Mouse (Mus musculus) midbrain, embryonic 16.5 days (tissue): ENCODE data around the gene Rbm38. TPM values are rescaled to one million over a fixed set of nuclear protein-coding genes. Genes with fewer than 3 reads are reported as not detected.

ENCODE experiments used
- ATAC-seq: fragments of 200-750 bp; cut with Nextera tagmentation; 2 replicates; pipeline ENCODE4 v1.8.0; 2017; ENCODE audit warnings: moderate TSS enrichment
- H3K27ac ChIP-seq: fragments of 300-500 bp; sonication (generic); 2 replicates; pipeline ENCODE4 v1.5.1; 2014; ENCODE audit warnings: mild to moderate bottlenecking, low read length, mixed read lengths
- H3K27me3 ChIP-seq: fragments of 300-500 bp; sonication (generic); 2 replicates; pipeline ENCODE4 v1.6.1; 2014; ENCODE audit warnings: low read depth, low read length, mixed read lengths; ENCODE audit not compliant: control insufficient read depth, insufficient read depth
- H3K36me3 ChIP-seq: fragments of 300-500 bp; sonication (generic); 2 replicates; pipeline ENCODE4 v1.6.1; 2014; ENCODE audit warnings: mild to moderate bottlenecking, low read length, moderate library complexity, mixed read lengths; ENCODE audit not compliant: control insufficient read depth, insufficient read depth
- H3K4me1 ChIP-seq: fragments of 300-500 bp; sonication (generic); 2 replicates; pipeline ENCODE4 v1.6.1; 2014; ENCODE audit warnings: mild to moderate bottlenecking, low read length, mixed read lengths; ENCODE audit not compliant: control insufficient read depth, insufficient read depth
- H3K4me2 ChIP-seq: fragments of 300-500 bp; sonication (generic); 2 replicates; pipeline ENCODE4 v1.6.1; 2014; ENCODE audit warnings: mild to moderate bottlenecking, low read length, mixed read lengths
- H3K4me3 ChIP-seq: fragments of 300-500 bp; sonication (generic); 2 replicates; pipeline ENCODE4 v1.5.1; 2014; ENCODE audit warnings: low read depth, mild to moderate bottlenecking, low read length, moderate library complexity, mixed read lengths
- H3K9ac ChIP-seq: fragments of 300-500 bp; sonication (generic); 2 replicates; pipeline ENCODE4 v1.6.1; 2014; ENCODE audit warnings: low read depth, low read length, mixed read lengths
- H3K9me3 ChIP-seq: fragments of 300-500 bp; sonication (generic); replicated peaks from 2 replicates; pipeline ENCODE4 v1.6.1; 2014; ENCODE audit warnings: mild to moderate bottlenecking, low read length, mixed read lengths; ENCODE audit not compliant: control insufficient read depth, poor library complexity, severe bottlenecking
- WGBS: fragments of 180-500 bp; shearing (Covaris S2); extraction: QIAGEN DNeasy Blood & Tissue Kit; methylation state at CpG from one replicate; pipeline ENCODE4 v1.1.7; 2014; 5-methylcytosine and 5-hydroxymethylcytosine counted together
- polyA plus RNA-seq: library from polyadenylated mRNA; unstranded; fragments of >200 nt; fragmentation: Nextera tagmentation; extraction: Ambion mirVana; gene quantifications from 2 replicates; pipeline ENCODE4 v1.2.1, GENCODE M21; 2015

The Rbm38 gene
- polyA plus RNA-seq, 1 experiment from 2014 or later: 9.9 TPM

DNA sequence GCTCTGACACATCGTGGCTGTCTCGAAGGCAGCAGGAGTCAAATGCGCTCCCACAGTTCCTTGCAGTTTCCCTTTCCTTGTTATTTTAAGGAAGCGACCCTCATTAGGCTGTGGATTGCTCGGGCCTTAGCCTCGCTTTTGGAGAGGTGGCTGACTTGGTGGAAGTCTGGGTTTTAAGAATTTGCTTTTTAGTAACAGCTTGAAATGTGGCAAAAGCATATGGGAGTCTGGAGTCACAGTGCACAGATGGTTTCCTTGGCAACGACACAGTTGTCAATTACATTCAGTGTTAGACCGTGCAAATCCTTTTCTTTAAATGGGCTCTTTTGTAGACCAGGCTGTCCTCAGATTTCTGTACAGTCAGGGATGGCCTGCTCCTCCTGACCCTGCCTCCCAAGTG lies 19.4 kb upstream of the Rbm38 start:
- H3K27ac ChIP-seq: no peak overlapping the region; the same call in 1 of the 2 replicates

DNA sequence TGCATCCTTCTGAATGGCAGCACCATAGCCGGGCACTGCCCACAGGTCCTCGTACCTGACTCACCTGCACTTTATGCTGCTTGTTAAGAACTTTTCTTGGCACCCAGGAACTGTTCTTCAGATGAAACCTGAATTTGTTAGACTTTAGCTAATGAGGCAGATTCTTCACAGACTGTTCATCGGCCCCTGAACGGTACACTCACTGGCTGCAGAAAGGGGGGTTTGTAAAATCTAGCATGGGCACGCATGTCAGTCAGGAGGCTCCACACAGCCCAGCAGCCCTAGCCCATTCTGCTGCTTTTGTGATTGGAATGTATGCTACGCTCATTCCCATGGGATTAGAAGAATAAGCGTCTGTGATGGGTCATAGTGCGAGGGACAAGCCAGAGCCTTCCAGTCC lies 16.6 kb upstream of the Rbm38 start:
- H3K4me3 ChIP-seq: no peak overlapping the region
- ATAC-seq: no peak
- no peak overlapping the region for H3K9ac ChIP-seq
- no peaks in the 10 kb centered on the region for H3K27me3 ChIP-seq
- H3K27ac ChIP-seq: no peak overlapping the region
- peaks cover 15% of the 10 kb centered on the region for H3K4me1 ChIP-seq
- no peak overlapping the region for H3K4me2 ChIP-seq
- WGBS: 95% methylated on average over 8 of the region's 8 CpGs
- H3K36me3 ChIP-seq: peaks cover 42% of the 10 kb centered on the region
- no peaks in the 10 kb centered on the region for H3K9me3 ChIP-seq

More for the DNA sequence above, 19.4 kb upstream of the Rbm38 start:
- WGBS: 20% methylated on average over 8 of the region's 8 CpGs
- H3K27me3 ChIP-seq: no peaks in the 10 kb centered on the region
- ATAC-seq: no peak
- peak overlapping the region; percentile 91 for H3K4me2 ChIP-seq
- no peaks in the 10 kb centered on the region for H3K9me3 ChIP-seq
- peaks cover 15% of the 10 kb centered on the region for H3K4me1 ChIP-seq
- H3K9ac ChIP-seq: peak overlapping the region; percentile 93
- H3K4me3 ChIP-seq: peak overlapping the region; percentile 81
- H3K36me3 ChIP-seq: peaks cover 22% of the 10 kb centered on the region

- Histone ChIP-seq H3K9ac (no peak overlapping the region), H3K27me3 (no peaks in the 10 kb centered on the region), H3K36me3 (peaks cover 56% of the 10 kb centered on the region), H3K4me1 (no peaks in the 10 kb centered on the region), H3K4me2 (no peak overlapping the region), H3K9me3 (no peaks in the 10 kb centered on the region), H3K4me3 (no peak overlapping the region), H3K27ac (no peak overlapping the region)
- 77% methylated on average over 3 of the region's 3 CpGs for WGBS
- ATAC-seq: no peak
Measured at GRCm38 (mm10) chr2:173010220-173010717, 10.0 kb upstream of the Rbm38 start.

- WGBS: 96% methylated on average over 8 of the region's 8 CpGs
- no peak overlapping the region for H3K9ac ChIP-seq
- ATAC-seq: no peak
- no peak overlapping the region for H3K4me3 ChIP-seq
- H3K27me3 ChIP-seq: no peaks in the 10 kb centered on the region
- no peak overlapping the region for H3K27ac ChIP-seq
- H3K4me2 ChIP-seq: no peak overlapping the region
- H3K9me3 ChIP-seq: no peaks in the 10 kb centered on the region
- H3K4me1 ChIP-seq: no peaks in the 10 kb centered on the region
- H3K36me3 ChIP-seq: peaks cover 56% of the 10 kb centered on the region
Measured at GRCm38 (mm10) chr2:173011440-173011839, 8.9 kb upstream of the Rbm38 start.

- WGBS: 84% methylated on average over 7 of the region's 7 CpGs
- ATAC-seq: no peak
- H3K9ac ChIP-seq: no peak overlapping the region
- peaks cover 5% of the 10 kb centered on the region; the same call in 1 of the 2 replicates for H3K4me1 ChIP-seq
- no peak overlapping the region for H3K4me3 ChIP-seq
- H3K9me3 ChIP-seq: no peaks in the 10 kb centered on the region
- H3K27me3 ChIP-seq: peaks cover 11% of the 10 kb centered on the region
- H3K27ac ChIP-seq: no peak overlapping the region
- peaks cover 28% of the 10 kb centered on the region for H3K36me3 ChIP-seq
- no peak overlapping the region for H3K4me2 ChIP-seq
Measured at GRCm38 (mm10) chr2:173014741-173015287, 5.5 kb upstream of the Rbm38 start.

DNA sequence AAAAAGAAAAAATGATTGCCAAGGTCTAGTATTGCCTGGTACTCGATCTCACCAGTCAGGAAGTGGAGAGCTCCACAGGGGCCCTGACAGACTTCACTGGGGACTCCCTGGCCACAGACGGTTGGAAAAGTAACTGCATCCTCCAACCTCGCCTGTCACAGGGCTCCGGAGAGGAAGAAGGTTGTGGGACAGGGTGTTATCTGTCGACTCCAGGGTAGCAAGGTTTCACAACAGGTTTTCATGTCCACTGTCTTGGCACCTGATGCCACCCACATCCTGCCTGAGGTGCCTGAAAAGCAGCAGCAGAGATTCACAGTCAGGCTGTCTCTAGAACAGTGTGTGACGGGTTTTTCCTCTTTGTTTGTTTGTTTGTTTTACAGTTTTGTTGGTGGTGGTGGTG lies 2.4 kb upstream of the Rbm38 start:
- no peak overlapping the region for H3K9ac ChIP-seq
- ATAC-seq: no peak
- H3K4me3 ChIP-seq: no peak overlapping the region
- no peaks in the 10 kb centered on the region for H3K9me3 ChIP-seq
- H3K27ac ChIP-seq: no peak overlapping the region
- H3K4me1 ChIP-seq: peaks cover 18% of the 10 kb centered on the region
- no peak overlapping the region for H3K4me2 ChIP-seq
- WGBS: 58% methylated on average over 6 of the region's 6 CpGs
- peaks cover 6% of the 10 kb centered on the region for H3K36me3 ChIP-seq
- peaks cover 26% of the 10 kb centered on the region for H3K27me3 ChIP-seq

DNA sequence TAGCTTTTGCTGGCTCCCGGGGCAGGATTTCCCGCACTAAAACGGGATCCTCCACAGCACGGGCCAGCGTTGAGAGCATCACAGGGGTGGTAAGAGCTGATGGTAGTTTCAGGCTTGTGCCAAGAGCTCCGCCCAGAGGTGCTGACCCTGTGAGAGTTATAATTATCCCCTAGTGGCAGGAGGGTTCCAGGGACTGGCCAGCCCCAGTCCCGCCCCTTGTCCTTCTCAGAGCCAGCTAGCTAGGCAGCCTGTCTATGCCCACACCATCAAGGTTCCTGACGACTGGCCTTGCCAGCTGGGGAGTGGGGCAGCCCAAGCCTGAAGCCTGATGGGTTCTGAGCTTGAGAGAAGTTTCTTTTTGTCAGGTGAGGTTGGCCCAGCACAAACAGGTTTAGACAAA lies 1.7 kb upstream of the Rbm38 start:
- no peak overlapping the region for H3K27ac ChIP-seq
- H3K27me3 ChIP-seq: peaks cover 26% of the 10 kb centered on the region
- no peaks in the 10 kb centered on the region for H3K9me3 ChIP-seq
- H3K4me3 ChIP-seq: no peak overlapping the region
- 18% methylated on average over 8 of the region's 8 CpGs for WGBS
- ATAC-seq: no peak
- no peak overlapping the region for H3K9ac ChIP-seq
- H3K36me3 ChIP-seq: 0 out of 2 replicates have a peak, but pooled peaks cover 2% of the 10 kb centered on the region
- H3K4me2 ChIP-seq: no peak overlapping the region
- peaks cover 23% of the 10 kb centered on the region for H3K4me1 ChIP-seq

DNA sequence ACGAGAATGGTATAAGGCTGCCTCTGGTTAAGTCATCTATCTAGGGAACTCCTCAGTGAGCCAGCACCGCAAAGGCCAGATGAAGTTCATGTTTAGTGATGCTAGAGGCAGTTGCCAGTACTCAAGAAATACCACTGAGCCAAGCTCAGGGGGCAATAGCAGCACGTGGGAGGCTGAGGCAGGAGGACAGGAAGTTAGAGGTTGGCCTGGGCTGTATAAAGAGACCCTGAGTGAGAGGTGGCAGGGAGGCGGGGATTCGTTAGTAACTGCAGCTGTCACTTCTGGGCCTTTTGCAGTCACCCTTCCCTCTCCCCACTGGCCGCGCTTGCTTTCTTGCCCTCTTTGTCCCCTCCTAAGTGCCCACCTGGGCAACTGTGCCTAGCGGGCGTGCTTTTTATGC lies 976 bp upstream of the Rbm38 start:
- Histone ChIP-seq H3K4me3 (peak overlapping the region; percentile 40), H3K9ac (peak overlapping the region; percentile 52), H3K36me3 (no peaks in the 10 kb centered on the region), H3K27me3 (peaks cover 26% of the 10 kb centered on the region), H3K9me3 (no peaks in the 10 kb centered on the region), H3K27ac (no peak overlapping the region), H3K4me1 (peaks cover 23% of the 10 kb centered on the region), H3K4me2 (peak overlapping the region; percentile 80)
- ATAC-seq: no peak
- WGBS: 16% methylated on average over 9 of the region's 9 CpGs

DNA sequence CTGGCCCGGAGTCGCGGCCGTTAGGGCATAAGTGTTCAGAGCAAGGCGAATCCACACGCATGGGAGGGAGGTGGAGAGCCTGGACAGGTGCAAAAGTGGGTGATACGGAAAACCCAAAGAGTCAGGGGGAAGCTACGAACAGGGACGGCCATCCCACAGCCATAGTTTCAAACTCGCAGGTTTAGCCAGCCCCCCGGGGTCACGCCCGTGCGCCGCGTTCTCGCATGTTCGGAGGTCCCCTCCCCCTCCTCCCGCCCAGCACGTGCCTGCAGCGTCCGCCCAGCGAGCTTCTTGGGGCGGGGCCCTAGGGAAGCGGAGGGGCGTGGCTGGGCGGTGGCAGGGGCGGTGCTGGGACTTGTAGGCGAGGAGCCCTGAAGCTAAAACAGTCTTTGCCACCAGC lies 508 bp upstream of the Rbm38 start:
- no peaks in the 10 kb centered on the region for H3K9me3 ChIP-seq
- 0 out of 2 replicates have a peak, but pooled peaks have one; percentile 6 for ATAC-seq
- peak overlapping the region; percentile 40 for H3K4me3 ChIP-seq
- under 1% methylated on average over 29 of the region's 29 CpGs for WGBS
- H3K4me1 ChIP-seq: peaks cover 25% of the 10 kb centered on the region
- H3K4me2 ChIP-seq: peak overlapping the region; percentile 80
- H3K27me3 ChIP-seq: peaks cover 26% of the 10 kb centered on the region
- H3K9ac ChIP-seq: peak overlapping the region; percentile 52
- no peak overlapping the region for H3K27ac ChIP-seq
- H3K36me3 ChIP-seq: no peaks in the 10 kb centered on the region
